Mouse (Mus musculus): ENCODE results near the gene Nedd9. TPM values are rescaled to one million over a fixed set of nuclear protein-coding genes. Genes with fewer than 3 reads are reported as not detected.

Nedd9 gene
- polyA plus RNA-seq, 1 experiment from 2014 or later, result 4.0 TPM

- Histone ChIP-seq H3K36me3 (replicated peaks) (no peaks in the 10 kb centered on the region), H3K27me3 (no peaks in the 10 kb centered on the region), H3K9ac (no peak overlapping the region), H3K4me2 (no peak overlapping the region), H3K9me3 (replicated peaks) (no peaks in the 10 kb centered on the region), H3K27ac (replicated peaks) (no peak overlapping the region), H3K4me1 (replicated peaks) (no peaks in the 10 kb centered on the region), H3K4me3 (replicated peaks) (no peak overlapping the region)
- WGBS (ENCODE audit: insufficient replicate concordance), result 53% methylated on average over 2 of the region's 2 CpGs
- ATAC-seq (ENCODE audit: insufficient read depth), result no peak
These were observed 158.7 kb downstream of the Nedd9 start for GRCm38 (mm10) chr13:41328481-41328880.

- 50% methylated on average over 7 of the region's 7 CpGs for WGBS (ENCODE audit: insufficient replicate concordance)
- Histone ChIP-seq H3K27ac (replicated peaks) (no peak overlapping the region), H3K36me3 (replicated peaks) (no peaks in the 10 kb centered on the region), H3K4me3 (replicated peaks) (no peak overlapping the region), H3K4me1 (replicated peaks) (no peaks in the 10 kb centered on the region), H3K27me3 (no peaks in the 10 kb centered on the region), H3K4me2 (no peak overlapping the region), H3K9ac (no peak overlapping the region), H3K9me3 (replicated peaks) (no peaks in the 10 kb centered on the region)
- no peak for ATAC-seq (ENCODE audit: insufficient read depth)
These were observed 159.6 kb downstream of the Nedd9 start for GRCm38 (mm10) chr13:41327546-41327945.

GRCm38 (mm10) chr13:41326134-41326533 lies 161.0 kb downstream of the Nedd9 start:
- Histone ChIP-seq H3K27ac (replicated peaks) (no peak overlapping the region), H3K9me3 (replicated peaks) (no peaks in the 10 kb centered on the region), H3K4me3 (replicated peaks) (no peak overlapping the region), H3K4me2 (no peak overlapping the region), H3K4me1 (replicated peaks) (no peaks in the 10 kb centered on the region), H3K27me3 (no peaks in the 10 kb centered on the region), H3K9ac (no peak overlapping the region), H3K36me3 (replicated peaks) (no peaks in the 10 kb centered on the region)
- WGBS (ENCODE audit: insufficient replicate concordance), result 61% methylated on average over 4 of the region's 4 CpGs
- no peak for ATAC-seq (ENCODE audit: insufficient read depth)

- Histone ChIP-seq H3K9me3 (replicated peaks) (no peaks in the 10 kb centered on the region), H3K27ac (replicated peaks) (no peak overlapping the region), H3K36me3 (replicated peaks) (no peaks in the 10 kb centered on the region), H3K4me2 (no peak overlapping the region), H3K27me3 (no peaks in the 10 kb centered on the region), H3K9ac (no peak overlapping the region), H3K4me1 (replicated peaks) (no peaks in the 10 kb centered on the region), H3K4me3 (replicated peaks) (no peak overlapping the region)
- no peak for ATAC-seq (ENCODE audit: insufficient read depth)
- WGBS (ENCODE audit: insufficient replicate concordance), result 73% methylated on average over 4 of the region's 4 CpGs
These were observed 161.8 kb downstream of the Nedd9 start for GRCm38 (mm10) chr13:41325346-41325745.

- no peaks in the 10 kb centered on the region for H3K4me1 ChIP-seq (replicated peaks)
- no peaks in the 10 kb centered on the region for H3K36me3 ChIP-seq (replicated peaks)
- H3K9me3 ChIP-seq (replicated peaks), result no peaks in the 10 kb centered on the region
- no peak overlapping the region for H3K27ac ChIP-seq (replicated peaks)
- no peak overlapping the region for H3K9ac ChIP-seq
- no peak overlapping the region for H3K4me2 ChIP-seq
- 64% methylated on average over 4 of the region's 4 CpGs for WGBS (ENCODE audit: insufficient replicate concordance)
- no peak for ATAC-seq (ENCODE audit: insufficient read depth)
- no peaks in the 10 kb centered on the region for H3K27me3 ChIP-seq
- no peak overlapping the region for H3K4me3 ChIP-seq (replicated peaks)
These were observed 162.5 kb downstream of the Nedd9 start for GRCm38 (mm10) chr13:41324631-41325030.

GRCm38 (mm10) chr13:41321433-41321832 lies 165.7 kb downstream of the Nedd9 start:
- Histone ChIP-seq H3K4me1 (replicated peaks) (no peaks in the 10 kb centered on the region), H3K9me3 (replicated peaks) (no peaks in the 10 kb centered on the region), H3K27ac (replicated peaks) (no peak overlapping the region), H3K36me3 (replicated peaks) (0 out of 2 replicates have a peak, but pooled peaks cover 8% of the 10 kb centered on the region), H3K4me2 (no peak overlapping the region), H3K4me3 (replicated peaks) (no peak overlapping the region), H3K9ac (no peak overlapping the region), H3K27me3 (no peaks in the 10 kb centered on the region)
- ATAC-seq (ENCODE audit: insufficient read depth), result no peak
- WGBS (ENCODE audit: insufficient replicate concordance), result 46% methylated on average over 3 of the region's 3 CpGs

GRCm38 (mm10) chr13:41320749-41321148 lies 166.4 kb downstream of the Nedd9 start:
- no peaks in the 10 kb centered on the region for H3K4me1 ChIP-seq (replicated peaks)
- H3K27me3 ChIP-seq, result no peaks in the 10 kb centered on the region
- no peaks in the 10 kb centered on the region for H3K9me3 ChIP-seq (replicated peaks)
- WGBS (ENCODE audit: insufficient replicate concordance), result 64% methylated on average over 5 of the region's 5 CpGs
- no peak for ATAC-seq (ENCODE audit: insufficient read depth)
- no peak overlapping the region for H3K27ac ChIP-seq (replicated peaks)
- 0 out of 2 replicates have a peak, but pooled peaks cover 14% of the 10 kb centered on the region for H3K36me3 ChIP-seq (replicated peaks)
- H3K9ac ChIP-seq, result no peak overlapping the region
- H3K4me2 ChIP-seq, result no peak overlapping the region
- no peak overlapping the region for H3K4me3 ChIP-seq (replicated peaks)

- WGBS (ENCODE audit: insufficient replicate concordance), result 56% methylated on average over 10 of the region's 10 CpGs
These were observed 184.4 kb downstream of the Nedd9 start for GRCm38 (mm10) chr13:41302716-41303115.

GRCm38 (mm10) chr13:41300037-41300436 lies 187.1 kb downstream of the Nedd9 start:
- Histone ChIP-seq H3K27ac (replicated peaks) (no peak overlapping the region), H3K4me3 (replicated peaks) (no peak overlapping the region), H3K27me3 (no peaks in the 10 kb centered on the region), H3K36me3 (replicated peaks) (no peaks in the 10 kb centered on the region), H3K4me1 (replicated peaks) (no peaks in the 10 kb centered on the region), H3K9me3 (replicated peaks) (no peaks in the 10 kb centered on the region), H3K9ac (no peak overlapping the region), H3K4me2 (no peak overlapping the region)
- 45% methylated on average over 4 of the region's 4 CpGs for WGBS (ENCODE audit: insufficient replicate concordance)
- no peak for ATAC-seq (ENCODE audit: insufficient read depth)

More at GRCm38 (mm10) chr13:41302716-41303115, 184.4 kb downstream of the Nedd9 start:
- no peak for ATAC-seq (ENCODE audit: insufficient read depth)
- H3K4me2 ChIP-seq, result no peak overlapping the region; the same call in 1 of the 2 replicates
- H3K4me1 ChIP-seq (replicated peaks), result no peaks in the 10 kb centered on the region
- no peak overlapping the region for H3K4me3 ChIP-seq (replicated peaks)
- H3K36me3 ChIP-seq (replicated peaks), result no peaks in the 10 kb centered on the region
- no peak overlapping the region for H3K9ac ChIP-seq
- no peaks in the 10 kb centered on the region for H3K27me3 ChIP-seq
- H3K9me3 ChIP-seq (replicated peaks), result no peaks in the 10 kb centered on the region
- no peak overlapping the region for H3K27ac ChIP-seq (replicated peaks)

- H3K27me3 ChIP-seq, result no peaks in the 10 kb centered on the region
- H3K27ac ChIP-seq (replicated peaks), result no peak overlapping the region
- H3K4me2 ChIP-seq, result no peak overlapping the region
- ATAC-seq (ENCODE audit: insufficient read depth), result no peak
- no peaks in the 10 kb centered on the region for H3K4me1 ChIP-seq (replicated peaks)
- H3K9me3 ChIP-seq (replicated peaks), result no peaks in the 10 kb centered on the region
- no peaks in the 10 kb centered on the region for H3K36me3 ChIP-seq (replicated peaks)
- H3K4me3 ChIP-seq (replicated peaks), result no peak overlapping the region
- WGBS (ENCODE audit: insufficient replicate concordance), result 62% methylated on average over 5 of the region's 5 CpGs
- no peak overlapping the region for H3K9ac ChIP-seq
These were observed 188.2 kb downstream of the Nedd9 start for GRCm38 (mm10) chr13:41298996-41299395.

- Histone ChIP-seq H3K4me1 (replicated peaks) (no peaks in the 10 kb centered on the region), H3K9me3 (replicated peaks) (no peaks in the 10 kb centered on the region), H3K4me3 (replicated peaks) (no peak overlapping the region), H3K36me3 (replicated peaks) (no peaks in the 10 kb centered on the region), H3K4me2 (no peak overlapping the region), H3K9ac (no peak overlapping the region), H3K27me3 (no peaks in the 10 kb centered on the region), H3K27ac (replicated peaks) (no peak overlapping the region)
- no peak for ATAC-seq (ENCODE audit: insufficient read depth)
- WGBS (ENCODE audit: insufficient replicate concordance), result 11% methylated on average over 2 of the region's 2 CpGs
These were observed 188.6 kb downstream of the Nedd9 start for GRCm38 (mm10) chr13:41298533-41298932.

- WGBS (ENCODE audit: insufficient replicate concordance), result 71% methylated on average over 10 of the region's 10 CpGs
- no peak for ATAC-seq (ENCODE audit: insufficient read depth)
- Histone ChIP-seq H3K27ac (replicated peaks) (no peak overlapping the region), H3K4me1 (replicated peaks) (no peaks in the 10 kb centered on the region), H3K4me2 (no peak overlapping the region), H3K4me3 (replicated peaks) (no peak overlapping the region), H3K9ac (no peak overlapping the region), H3K36me3 (replicated peaks) (no peaks in the 10 kb centered on the region), H3K9me3 (replicated peaks) (no peaks in the 10 kb centered on the region), H3K27me3 (no peaks in the 10 kb centered on the region)
These were observed 190.8 kb downstream of the Nedd9 start for GRCm38 (mm10) chr13:41296396-41296795.
